Mouse (Mus musculus) gastrocnemius, postnatal 25 days (tissue): ENCODE results near the gene Pccb. TPM values are rescaled to one million over a fixed set of nuclear protein-coding genes. Genes with fewer than 3 reads are reported as not detected.

Experiments used
- DNase-seq: peaks from one replicate; pipeline ENCODE4 v3.0.0; 2022
- total RNA-seq, 2 experiments: library from RNA; stranded (reverse); gene quantifications; 1 replicate in 1 of 2; 2 replicates in 1 of 2; pipeline ENCODE4 v1.2.3; 2021

The Pccb gene
- total RNA-seq, 2 experiments from 2014 or later: 51.6 to 57.9 TPM

GRCm38 (mm10) chr9:100984381-100985310 lies 50.1 kb downstream of the Pccb start:
- no peak for DNase-seq

- no peak for DNase-seq
Measured at GRCm38 (mm10) chr9:100982786-100983185, 51.9 kb downstream of the Pccb start.

- no peak for DNase-seq
Measured at GRCm38 (mm10) chr9:100979260-100979659, 55.4 kb downstream of the Pccb start.

GRCm38 (mm10) chr9:100978666-100979065 lies 56.0 kb downstream of the Pccb start:
- DNase-seq: no peak

- no peak for DNase-seq
Measured at GRCm38 (mm10) chr9:100969461-100969860, 65.2 kb downstream of the Pccb start.

GRCm38 (mm10) chr9:100964106-100964505 lies 70.6 kb downstream of the Pccb start:
- no peak for DNase-seq

GRCm38 (mm10) chr9:100963428-100963912 lies 71.2 kb downstream of the Pccb start:
- no peak for DNase-seq

GRCm38 (mm10) chr9:100962903-100963427 lies 71.7 kb downstream of the Pccb start:
- DNase-seq: no peak

- no peak for DNase-seq
Measured at GRCm38 (mm10) chr9:100951481-100951880, 83.2 kb downstream of the Pccb start.

- DNase-seq: no peak
Measured at GRCm38 (mm10) chr9:100944677-100945365, 89.9 kb downstream of the Pccb start.

- no peak for DNase-seq
Measured at GRCm38 (mm10) chr9:100942042-100942441, 92.7 kb downstream of the Pccb start.

Other genes starting within 250 kb of the Pccb start
- 10 to 100 TPM; 20.9 to 23.1 TPM for gene Msl2, start 39.2 kb upstream of the Pccb start, total RNA-seq
- 100 to 1,000 TPM; 152 to 193 TPM for gene Ppp2r3a, start 216.9 kb upstream of the Pccb start, total RNA-seq